Mouse (Mus musculus) granulocyte monocyte progenitor cell, adult 5-6 weeks (primary cell): ENCODE measurements around the gene Atp8a1. TPM values are rescaled to one million over a fixed set of nuclear protein-coding genes. Genes with fewer than 3 reads are reported as not detected.

ENCODE experiments used
- ATAC-seq: replicated peaks from 2 replicates; pipeline ENCODE4 v1.8.0; 2016; ENCODE audit warnings: mild to moderate bottlenecking, moderate TSS enrichment, inconsistent platforms; ENCODE audit not compliant: poor library complexity, severe bottlenecking
- total RNA-seq, 2 experiments: library from RNA; stranded (forward) in 1 of 2; stranded (reverse) in 1 of 2; fragments of 200-712, 200-1000 nt in 1 of 2; fragments of >200 nt in 1 of 2; fragmentation: Nextera tagmentation in 1 of 2; gene quantifications; 2 replicates each; pipeline ENCODE4 v1.2.3; 2014 to 2017

Atp8a1 gene
- total RNA-seq, 2 experiments from 2014 or later, result 23.3 to 33.8 TPM

- ATAC-seq, result 0 out of 2 replicates have a peak, but pooled peaks have one; percentile 10
These were observed 18.9 kb downstream of the Atp8a1 start for GRCm38 (mm10) chr5:67828356-67828755.

DNA sequence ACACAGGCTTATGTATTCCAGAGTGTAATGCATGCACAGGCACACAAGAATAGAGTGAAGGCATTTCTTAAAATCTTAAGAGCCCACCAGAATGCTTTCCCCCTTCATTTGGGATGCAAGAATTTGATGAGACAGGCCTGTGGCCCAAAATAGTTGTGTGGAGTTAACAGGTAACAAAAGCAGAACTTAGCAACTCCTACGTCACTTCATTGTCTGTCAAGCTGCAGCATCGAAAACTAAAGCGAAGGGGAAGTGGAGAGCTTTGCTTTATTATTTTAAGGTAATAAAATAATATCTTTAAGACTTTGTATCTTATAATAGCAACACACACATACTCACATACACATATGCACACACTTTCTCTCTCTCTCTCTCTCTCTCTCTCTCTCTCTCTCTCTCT is 20.3 kb downstream of the Atp8a1 start:
- no peak for ATAC-seq

DNA sequence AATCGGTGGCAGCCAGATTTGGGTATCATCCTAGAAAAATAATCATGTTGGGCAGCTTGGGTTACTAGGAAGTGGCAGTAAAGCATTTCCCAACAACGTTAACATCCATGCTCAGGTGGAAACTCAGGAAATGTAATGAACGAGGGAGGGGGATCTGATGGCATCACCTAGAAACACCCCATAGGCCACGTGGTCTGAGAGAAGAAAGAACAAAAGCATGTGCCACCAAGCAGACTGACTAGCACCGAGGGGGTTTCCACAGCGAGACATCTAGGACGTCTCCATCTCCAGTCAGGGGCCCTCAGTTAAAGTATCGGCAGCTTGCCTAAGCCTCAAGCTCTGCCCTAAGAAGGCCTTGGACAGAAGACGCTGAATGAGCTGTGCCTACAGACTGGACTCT is 21.0 kb downstream of the Atp8a1 start:
- ATAC-seq, result no peak

DNA sequence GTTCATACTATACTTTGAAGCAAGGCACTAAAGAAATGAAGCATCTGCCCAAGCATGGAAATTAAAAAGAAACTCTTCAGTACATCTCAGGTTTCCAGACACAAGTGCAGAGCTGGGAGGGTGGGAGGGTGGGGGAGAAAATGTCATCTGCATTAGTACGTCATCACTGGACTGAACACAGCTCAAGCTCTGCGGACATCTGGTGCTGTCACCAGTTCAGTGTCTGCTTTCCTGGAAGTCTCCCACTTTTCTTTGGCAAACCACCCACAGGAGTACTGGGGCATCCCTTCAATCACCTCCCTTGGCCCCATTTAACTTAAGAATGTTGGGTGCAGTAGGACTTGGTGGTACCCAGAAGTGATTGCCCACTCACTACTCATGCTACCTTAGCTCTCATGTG is 22.6 kb downstream of the Atp8a1 start:
- ATAC-seq, result no peak

DNA sequence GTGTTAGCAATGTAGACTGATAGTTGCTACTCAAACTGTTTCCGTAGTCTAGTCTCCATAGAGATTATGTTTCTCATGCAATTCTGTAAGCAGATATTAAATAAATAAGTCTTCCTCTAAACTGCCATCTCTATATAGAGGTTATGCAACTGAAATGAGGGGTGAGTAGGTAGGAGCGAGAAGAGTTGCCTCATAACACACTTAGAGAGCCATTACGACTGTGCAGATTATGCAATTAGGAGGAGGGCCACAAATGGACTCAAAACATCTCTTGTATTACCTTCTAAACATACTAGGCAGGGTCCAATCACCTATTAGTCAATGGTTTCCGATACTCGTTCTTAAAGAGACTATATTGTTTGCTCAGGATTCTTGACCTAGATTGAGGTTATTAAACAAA is 23.5 kb downstream of the Atp8a1 start:
- peak; percentile 70 for ATAC-seq

DNA sequence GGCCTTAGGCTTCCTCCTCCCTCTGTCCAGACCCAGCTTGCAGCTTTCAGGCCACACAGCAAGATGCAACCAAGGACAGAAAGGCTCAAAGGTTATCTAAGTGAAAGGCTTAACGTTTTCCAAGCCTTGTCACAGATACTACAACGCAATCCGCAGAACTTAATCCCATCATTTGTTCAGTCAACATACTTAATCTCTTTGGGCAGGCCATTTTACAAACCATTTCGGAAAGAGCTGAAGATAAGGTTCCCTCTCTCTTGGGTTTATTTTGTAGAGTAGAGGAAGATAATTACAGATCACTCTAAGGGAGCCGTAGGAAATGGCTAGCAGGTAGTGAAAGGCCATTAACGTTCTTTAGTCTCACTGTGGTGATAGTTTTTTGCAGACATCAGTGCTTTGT is 24.6 kb downstream of the Atp8a1 start:
- no peak for ATAC-seq

- ATAC-seq, result peak; percentile 78
These were observed 25.2 kb downstream of the Atp8a1 start for GRCm38 (mm10) chr5:67821987-67822401.

GRCm38 (mm10) chr5:67821185-67821584 is 26.0 kb downstream of the Atp8a1 start:
- peak; percentile 13 for ATAC-seq

GRCm38 (mm10) chr5:67819451-67819850 is 27.8 kb downstream of the Atp8a1 start:
- no peak for ATAC-seq

- peak; percentile 81 for ATAC-seq
These were observed 31.5 kb downstream of the Atp8a1 start for GRCm38 (mm10) chr5:67815572-67816325.

- peak; percentile 27 for ATAC-seq
These were observed 32.2 kb downstream of the Atp8a1 start for GRCm38 (mm10) chr5:67815060-67815459.

DNA sequence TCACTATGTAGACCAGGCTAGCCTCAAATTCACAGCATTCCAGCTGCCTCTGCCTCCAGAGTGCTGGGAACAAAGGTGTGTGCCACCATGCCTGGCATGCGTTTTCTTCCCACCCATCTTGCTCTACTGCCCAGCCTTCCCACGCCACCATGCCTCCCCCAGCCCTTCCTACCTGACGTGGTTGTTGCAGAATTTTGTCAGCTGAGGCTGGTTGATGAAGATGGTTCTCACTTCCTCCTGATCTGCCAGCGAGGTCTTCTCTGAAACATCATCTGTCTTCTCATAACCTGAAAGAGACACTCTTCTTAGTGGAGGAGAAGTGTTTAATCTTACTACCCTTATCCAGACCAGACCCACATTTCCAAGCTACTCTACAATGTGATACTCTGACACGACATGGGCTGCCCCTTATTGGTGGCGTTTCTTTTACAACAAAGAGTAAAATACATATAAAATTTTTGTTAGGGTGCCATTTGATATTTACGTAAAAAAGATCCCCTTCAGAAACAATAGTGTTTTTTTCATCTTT is 32.7 kb downstream of the Atp8a1 start:
- peak; percentile 43 for ATAC-seq

GRCm38 (mm10) chr5:67813334-67813733 is 33.9 kb downstream of the Atp8a1 start:
- ATAC-seq, result no peak

- peak; percentile 75 for ATAC-seq
These were observed 44.8 kb downstream of the Atp8a1 start for GRCm38 (mm10) chr5:67802174-67803030.

- ATAC-seq, result peak; percentile 55
These were observed 46.4 kb downstream of the Atp8a1 start for GRCm38 (mm10) chr5:67800801-67801200.

- ATAC-seq, result no peak
These were observed 47.4 kb downstream of the Atp8a1 start for GRCm38 (mm10) chr5:67799785-67800184.

GRCm38 (mm10) chr5:67798348-67798747 is 48.9 kb downstream of the Atp8a1 start:
- no peak for ATAC-seq

GRCm38 (mm10) chr5:67797006-67797958 is 50.0 kb downstream of the Atp8a1 start:
- no peak for ATAC-seq

- ATAC-seq, result peak; percentile 77
These were observed 53.0 kb downstream of the Atp8a1 start for GRCm38 (mm10) chr5:67794129-67794800.
